Mouse (Mus musculus) intestine, postnatal 0 days (tissue): Measurements from ENCODE around the gene Itga8. TPM values are rescaled to one million over a fixed set of nuclear protein-coding genes. Genes with fewer than 3 reads are reported as not detected.

ENCODE experiments used
- ATAC-seq: fragments of 200-750 bp; cut with Nextera tagmentation; 2 replicates; pipeline ENCODE4 v1.8.0; 2017; ENCODE audit warnings: mild to moderate bottlenecking, moderate TSS enrichment, moderate library complexity
- H3K27ac ChIP-seq: fragments of 300-500 bp; sonication (generic); 2 replicates; pipeline ENCODE4 v1.5.1; 2014; ENCODE audit warnings: mild to moderate bottlenecking, low read depth, low read length, moderate library complexity
- H3K27me3 ChIP-seq: fragments of 300-500 bp; sonication (generic); replicated peaks from 2 replicates; pipeline ENCODE4 v1.6.1; 2014; ENCODE audit warnings: low read length, mixed read lengths; ENCODE audit not compliant: control insufficient read depth, insufficient read depth
- H3K36me3 ChIP-seq: fragments of 300-500 bp; sonication (generic); 2 replicates; pipeline ENCODE4 v1.6.1; 2014; ENCODE audit warnings: mild to moderate bottlenecking, moderate library complexity; ENCODE audit not compliant: control insufficient read depth, insufficient read depth
- H3K4me1 ChIP-seq: fragments of 300-500 bp; sonication (generic); replicated peaks from 2 replicates; pipeline ENCODE4 v1.6.1; 2014; ENCODE audit warnings: antibody characterized with exemption, low read length, mixed read lengths; ENCODE audit not compliant: control insufficient read depth, insufficient read depth
- H3K4me2 ChIP-seq: fragments of 300-500 bp; sonication (generic); replicated peaks from 2 replicates; pipeline ENCODE4 v1.6.1; 2014; ENCODE audit warnings: low read depth, mild to moderate bottlenecking, moderate library complexity
- H3K4me3 ChIP-seq: fragments of 300-500 bp; sonication (generic); 2 replicates; pipeline ENCODE4 v1.5.1; 2014; ENCODE audit warnings: low read depth, low read length
- H3K9ac ChIP-seq: fragments of 300-500 bp; sonication (generic); 2 replicates; pipeline ENCODE4 v1.6.1; 2014; ENCODE audit warnings: mild to moderate bottlenecking, low read depth, low read length
- H3K9me3 ChIP-seq: fragments of 300-500 bp; sonication (generic); 2 replicates; pipeline ENCODE4 v1.6.1; 2016; ENCODE audit warnings: mixed run types; ENCODE audit not compliant: control insufficient read depth
- CTCF ChIP-seq: sonication (generic); IDR thresholded peaks from 2 replicates; pipeline ENCODE4 v1.5.1; 2016; ENCODE audit warnings: low read depth, mild to moderate bottlenecking, control low read depth, antibody characterized with exemption, moderate library complexity
- WGBS: fragments of 180-500 bp; shearing (Covaris S2); extraction: QIAGEN DNeasy Blood & Tissue Kit; methylation state at CpG from one replicate; pipeline ENCODE4 v1.1.7; 2014; 5-methylcytosine and 5-hydroxymethylcytosine counted together
- polyA plus RNA-seq: library from polyadenylated mRNA; unstranded; fragments of >200 nt; fragmentation: Nextera tagmentation; extraction: Ambion mirVana; gene quantifications from 2 replicates; pipeline ENCODE4 v1.2.1, GENCODE M21; 2015

Gene Itga8
- polyA plus RNA-seq, 1 experiment from 2014 or later, result 5.2 TPM

DNA sequence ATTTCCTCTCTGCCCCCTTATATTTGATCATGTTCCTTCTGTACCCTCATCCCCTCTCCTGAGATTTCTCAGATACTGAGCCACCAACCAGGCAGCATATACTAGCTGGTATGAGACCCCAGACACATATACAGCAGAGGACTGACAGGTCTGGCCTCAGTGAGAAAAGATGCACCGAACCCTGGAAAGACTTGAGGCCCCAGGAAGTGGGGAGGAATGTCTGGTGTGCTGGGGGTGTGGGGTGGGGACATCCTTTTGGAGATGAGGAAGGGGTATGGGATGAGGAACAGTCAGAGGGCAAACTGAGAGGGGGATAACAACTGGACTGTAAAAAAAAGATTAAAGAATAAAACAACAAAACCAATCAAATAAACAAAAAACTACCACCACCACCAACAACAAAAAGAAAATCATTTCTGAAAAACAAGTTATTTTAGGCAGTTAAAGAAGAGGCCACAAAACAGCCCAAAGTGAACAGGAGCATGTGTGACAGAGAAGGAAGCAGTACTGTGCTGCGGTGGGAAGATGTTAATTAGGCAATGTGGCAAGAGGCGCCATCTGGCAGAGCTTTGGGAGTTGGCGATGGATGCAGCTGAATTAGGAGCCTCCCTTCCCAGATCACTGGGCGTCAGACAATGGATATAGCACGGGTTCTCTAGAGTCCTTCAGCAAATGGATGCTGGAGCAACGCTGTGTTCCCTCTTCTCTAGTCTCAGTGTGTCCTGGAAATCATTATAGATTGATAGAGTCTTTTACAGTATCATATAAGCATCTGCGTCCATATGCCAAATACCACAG is 9.5 kb downstream of the Itga8 start:
- Histone ChIP-seq H3K4me1 (no peaks in the 10 kb centered on the region), H3K9ac (no peak overlapping the region), H3K4me2 (no peak overlapping the region), H3K27ac (no peak overlapping the region), H3K4me3 (no peak overlapping the region), H3K9me3 (no peaks in the 10 kb centered on the region), H3K27me3 (no peaks in the 10 kb centered on the region), H3K36me3 (no peaks in the 10 kb centered on the region)
- WGBS, result 65% methylated on average over 8 of the region's 8 CpGs
- no peak for TF ChIP-seq CTCF
- no peak for ATAC-seq

DNA sequence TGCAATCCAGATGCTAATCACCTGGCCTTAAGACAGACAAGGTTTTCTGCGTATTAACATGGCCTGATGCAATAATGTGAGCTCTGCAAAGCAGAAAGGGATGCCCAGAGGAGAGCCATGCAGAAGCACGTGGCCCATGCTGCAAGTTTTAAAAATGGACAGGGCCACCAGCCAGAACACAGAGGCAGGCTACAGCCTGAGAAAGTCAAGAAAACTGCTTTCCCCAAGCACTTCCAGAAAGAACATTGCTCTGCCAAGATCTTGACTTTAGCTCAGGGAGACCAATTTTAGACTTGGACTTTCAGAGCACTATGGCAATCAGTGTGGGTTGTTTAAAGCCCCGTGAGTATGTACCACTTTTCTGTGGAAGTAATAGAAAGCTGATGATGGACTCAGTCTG is 11.5 kb downstream of the Itga8 start:
- whole genome bisulfite sequencing, result 82% methylated on average over 3 of the region's 3 CpGs
- H3K4me1 ChIP-seq, result no peaks in the 10 kb centered on the region
- H3K9me3 ChIP-seq, result no peaks in the 10 kb centered on the region
- no peak overlapping the region for H3K4me3 ChIP-seq
- no peak overlapping the region for H3K9ac ChIP-seq
- TF ChIP-seq CTCF, result no peak
- H3K4me2 ChIP-seq, result no peak overlapping the region
- H3K27ac ChIP-seq, result no peak overlapping the region
- no peaks in the 10 kb centered on the region for H3K27me3 ChIP-seq
- no peak for ATAC-seq
- H3K36me3 ChIP-seq, result no peaks in the 10 kb centered on the region

DNA sequence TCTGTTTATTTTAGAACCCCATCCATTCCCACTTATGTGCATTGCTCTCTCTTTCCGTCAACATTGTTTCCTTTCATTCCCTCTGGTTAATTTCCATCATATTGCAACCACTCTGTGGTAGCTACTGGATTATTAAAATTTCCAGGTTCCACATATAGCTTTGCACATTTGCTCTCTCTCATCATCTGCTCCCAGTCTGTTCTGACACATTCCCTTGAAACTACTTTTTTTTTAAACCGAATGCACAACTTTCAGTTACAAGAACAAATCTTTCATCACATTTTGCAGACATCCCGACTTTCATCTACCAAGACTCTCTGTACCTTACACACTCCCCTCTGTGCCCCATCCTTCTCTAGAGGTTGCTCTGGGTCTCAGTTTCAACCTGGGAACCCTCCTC is 13.9 kb downstream of the Itga8 start:
- Histone ChIP-seq H3K4me2 (no peak overlapping the region), H3K4me1 (no peaks in the 10 kb centered on the region), H3K36me3 (no peaks in the 10 kb centered on the region), H3K9ac (no peak overlapping the region), H3K27ac (no peak overlapping the region), H3K4me3 (no peak overlapping the region), H3K27me3 (no peaks in the 10 kb centered on the region), H3K9me3 (no peaks in the 10 kb centered on the region)
- WGBS, result 83% methylated on average over 3 of the region's 3 CpGs
- no peak for TF ChIP-seq CTCF
- no peak for ATAC-seq

DNA sequence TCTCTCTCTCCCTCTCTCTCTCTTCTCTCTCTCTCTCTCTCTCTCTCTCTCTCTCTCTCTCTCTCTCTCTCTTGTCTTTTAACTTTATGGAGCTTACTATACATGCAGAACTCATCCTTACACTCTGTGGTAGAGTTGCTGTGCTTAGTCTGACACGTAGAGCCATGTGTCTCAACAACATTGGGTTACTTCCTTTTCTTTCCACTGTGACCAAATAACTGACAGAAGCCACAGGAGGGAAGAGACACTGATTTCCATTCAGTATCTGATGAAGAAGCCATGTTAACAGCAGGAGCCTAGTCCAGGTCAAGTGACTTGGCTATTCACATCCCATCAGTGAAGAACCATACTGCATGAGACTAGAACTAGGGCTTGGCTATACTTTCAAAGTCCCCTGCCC is 21.1 kb downstream of the Itga8 start:
- Histone ChIP-seq H3K27me3 (no peaks in the 10 kb centered on the region), H3K27ac (no peak overlapping the region), H3K4me2 (no peak overlapping the region), H3K9ac (no peak overlapping the region), H3K4me1 (no peaks in the 10 kb centered on the region), H3K9me3 (no peaks in the 10 kb centered on the region), H3K36me3 (no peaks in the 10 kb centered on the region), H3K4me3 (no peak overlapping the region)
- TF ChIP-seq CTCF, result no peak
- ATAC-seq, result no peak
- 63% methylated on average over 1 of the region's 1 CpGs for WGBS

DNA sequence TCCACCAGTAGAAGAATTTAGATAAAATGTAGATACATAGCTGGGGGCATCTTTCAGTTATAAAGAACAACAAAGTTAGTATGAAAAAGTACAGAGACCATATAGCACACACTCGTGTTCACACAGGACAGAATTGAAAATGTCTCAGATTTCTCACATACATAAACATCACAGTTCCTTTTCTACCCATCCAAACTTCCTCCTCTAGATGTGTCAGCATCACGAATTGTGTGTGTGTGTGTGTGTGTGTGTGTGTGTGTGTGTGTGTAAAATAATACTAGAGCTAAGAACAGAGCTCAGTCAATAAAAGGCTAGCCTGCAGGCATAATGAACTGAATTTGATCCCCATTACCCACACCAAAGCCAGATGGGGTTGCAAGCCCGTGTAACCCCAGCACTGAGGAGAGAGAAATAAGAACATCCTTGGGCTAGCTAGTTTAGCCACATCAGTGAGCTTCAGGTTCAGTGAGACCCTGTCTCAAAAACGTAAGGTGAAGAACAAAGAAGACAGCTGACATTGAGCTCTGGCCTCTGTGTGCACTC is 22.6 kb downstream of the Itga8 start:
- no peak for ATAC-seq
- TF ChIP-seq CTCF, result no peak
- H3K4me2 ChIP-seq, result no peak overlapping the region
- no peak overlapping the region for H3K4me3 ChIP-seq
- no peaks in the 10 kb centered on the region for H3K27me3 ChIP-seq
- H3K9me3 ChIP-seq, result no peaks in the 10 kb centered on the region
- H3K4me1 ChIP-seq, result no peaks in the 10 kb centered on the region
- H3K9ac ChIP-seq, result no peak overlapping the region
- 56% methylated on average over 4 of the region's 4 CpGs for WGBS
- H3K36me3 ChIP-seq, result no peaks in the 10 kb centered on the region
- H3K27ac ChIP-seq, result no peak overlapping the region

GRCm38 (mm10) chr2:12256635-12257317 is 44.9 kb downstream of the Itga8 start:
- WGBS, result 83% methylated on average over 2 of the region's 2 CpGs
- Histone ChIP-seq H3K4me3 (no peak overlapping the region), H3K36me3 (no peaks in the 10 kb centered on the region), H3K9ac (no peak overlapping the region), H3K4me1 (no peaks in the 10 kb centered on the region), H3K4me2 (no peak overlapping the region), H3K27ac (no peak overlapping the region), H3K27me3 (no peaks in the 10 kb centered on the region), H3K9me3 (no peaks in the 10 kb centered on the region)
- TF ChIP-seq CTCF, result no peak
- ATAC-seq, result no peak
